Mouse (Mus musculus) urinary bladder, postnatal 10 days (tissue): ENCODE results near the gene Adam8.

Source experiments
- DNase-seq: peaks from one replicate; pipeline ENCODE4 v3.0.0; 2022; ENCODE audit warnings: low spot score

Gene Adam8

DNA sequence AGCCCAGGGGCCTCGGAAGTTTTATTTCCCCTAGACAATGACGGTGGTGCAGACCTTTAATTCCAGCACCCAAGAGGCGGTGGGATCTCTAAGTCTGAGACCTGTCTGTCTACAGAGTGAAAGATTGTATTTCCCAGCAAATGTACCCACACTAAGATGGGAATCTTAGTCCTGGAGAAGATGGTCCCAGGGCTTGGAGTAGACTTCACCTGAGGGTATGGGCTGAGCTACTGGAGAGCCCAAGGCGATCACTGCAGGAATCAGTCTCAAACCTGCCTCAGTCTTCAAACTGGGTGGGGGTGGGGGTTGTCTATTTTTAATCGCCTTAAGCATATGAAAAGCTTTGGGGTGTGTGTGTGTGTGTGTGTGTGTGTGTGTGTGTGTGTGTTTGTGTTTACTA is 46.3 kb downstream of the Adam8 start:
- DNase-seq = no peak

DNA sequence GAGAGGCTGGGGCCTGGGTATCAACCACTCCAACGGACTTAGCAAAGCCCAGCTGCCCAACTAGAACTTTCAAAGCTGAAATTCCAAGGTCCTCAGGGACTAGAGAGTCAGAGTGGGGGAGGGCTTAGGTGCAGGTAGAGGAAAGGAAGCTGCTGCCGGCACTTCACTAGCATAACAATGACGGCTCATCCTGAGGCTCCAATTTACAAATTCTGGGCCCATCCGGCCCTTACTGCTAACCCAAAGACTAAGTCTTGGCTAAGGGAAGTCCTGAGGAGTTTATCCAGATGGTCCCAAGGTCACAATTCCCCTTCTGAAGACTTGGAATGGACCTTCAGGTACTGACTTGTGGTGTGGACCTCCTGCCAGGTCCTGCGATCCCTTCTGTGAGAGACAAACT is 46.8 kb downstream of the Adam8 start:
- no peak for DNase-seq

DNA sequence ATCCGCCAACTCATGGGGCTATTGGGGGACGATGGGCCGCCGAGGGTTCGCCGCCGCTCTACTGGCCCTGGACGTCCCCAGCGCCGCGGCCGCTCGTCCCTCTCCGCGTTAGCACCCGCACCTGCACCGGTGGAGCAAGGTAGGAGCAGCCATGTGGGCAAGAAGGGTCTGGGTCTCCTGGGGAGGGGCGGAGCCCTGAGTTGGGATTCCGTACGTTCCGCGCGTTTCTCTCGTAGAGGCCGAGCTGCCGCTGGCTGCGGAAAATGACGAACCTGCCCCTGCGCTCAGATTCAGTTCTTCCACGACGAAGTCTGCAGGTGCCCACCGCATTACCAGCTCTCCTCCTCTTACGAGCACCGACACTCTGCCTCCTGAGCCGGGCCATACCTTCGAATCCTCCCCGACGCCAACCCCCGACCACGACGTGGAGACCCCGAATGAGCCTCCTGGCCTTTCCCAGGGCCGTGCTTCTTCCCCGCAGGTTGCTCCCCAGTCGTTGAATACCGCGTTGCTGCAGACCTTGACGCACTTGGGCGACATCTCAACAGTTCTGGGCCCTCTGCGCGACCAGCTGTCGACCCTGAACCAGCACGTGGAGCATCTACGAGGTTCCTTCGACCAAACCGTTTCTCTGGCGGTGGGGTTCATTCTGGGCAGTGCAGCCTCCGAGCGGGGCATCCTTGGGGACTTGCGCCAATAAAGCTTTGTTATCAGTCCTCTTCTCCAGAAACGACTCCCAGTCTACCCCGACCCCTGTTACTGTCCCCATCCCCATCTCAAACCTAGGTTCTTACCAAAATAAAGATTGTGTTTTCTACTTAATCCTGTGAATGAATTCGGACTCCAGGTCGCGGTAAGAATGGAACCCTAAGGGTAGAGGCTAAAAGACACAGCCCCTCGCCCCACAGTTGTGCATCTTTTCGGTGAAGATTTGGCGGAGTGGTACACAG is 47.8 kb downstream of the Adam8 start:
- DNase-seq = no peak

DNA sequence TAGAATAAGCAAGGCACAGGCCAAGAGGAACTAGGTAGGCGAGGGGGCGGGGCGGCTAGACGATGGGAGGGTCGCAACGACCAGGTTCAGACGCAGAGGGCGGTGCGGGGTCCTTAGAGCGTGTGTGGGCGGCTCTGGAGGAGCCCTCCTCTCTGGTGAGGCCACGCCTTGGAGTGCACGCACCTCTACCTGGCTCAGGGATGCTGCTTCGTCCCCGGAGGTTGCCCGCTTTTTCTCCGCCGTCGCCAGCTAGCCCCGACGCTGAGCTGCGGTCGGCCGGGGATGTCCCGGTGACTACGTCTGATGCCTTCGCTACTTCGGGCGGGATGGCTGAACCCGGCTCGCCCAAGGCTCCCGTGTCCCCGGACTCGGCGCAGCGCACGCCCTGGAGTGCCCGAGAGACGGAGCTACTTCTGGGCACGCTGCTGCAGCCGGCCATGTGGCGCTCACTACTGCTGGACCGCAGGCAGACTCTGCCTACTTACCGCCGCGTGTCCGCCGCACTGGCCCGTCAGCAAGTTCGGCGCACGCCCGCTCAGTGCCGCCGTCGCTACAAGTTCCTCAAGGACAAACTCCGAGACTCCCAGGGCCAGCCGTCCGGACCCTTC is 48.6 kb downstream of the Adam8 start, which contains the start of gene Utf1:
TSS of gene Utf1 (plus strand) at position 116 of the 608 bp plus-strand sequence.
- DNase-seq = no peak

DNA sequence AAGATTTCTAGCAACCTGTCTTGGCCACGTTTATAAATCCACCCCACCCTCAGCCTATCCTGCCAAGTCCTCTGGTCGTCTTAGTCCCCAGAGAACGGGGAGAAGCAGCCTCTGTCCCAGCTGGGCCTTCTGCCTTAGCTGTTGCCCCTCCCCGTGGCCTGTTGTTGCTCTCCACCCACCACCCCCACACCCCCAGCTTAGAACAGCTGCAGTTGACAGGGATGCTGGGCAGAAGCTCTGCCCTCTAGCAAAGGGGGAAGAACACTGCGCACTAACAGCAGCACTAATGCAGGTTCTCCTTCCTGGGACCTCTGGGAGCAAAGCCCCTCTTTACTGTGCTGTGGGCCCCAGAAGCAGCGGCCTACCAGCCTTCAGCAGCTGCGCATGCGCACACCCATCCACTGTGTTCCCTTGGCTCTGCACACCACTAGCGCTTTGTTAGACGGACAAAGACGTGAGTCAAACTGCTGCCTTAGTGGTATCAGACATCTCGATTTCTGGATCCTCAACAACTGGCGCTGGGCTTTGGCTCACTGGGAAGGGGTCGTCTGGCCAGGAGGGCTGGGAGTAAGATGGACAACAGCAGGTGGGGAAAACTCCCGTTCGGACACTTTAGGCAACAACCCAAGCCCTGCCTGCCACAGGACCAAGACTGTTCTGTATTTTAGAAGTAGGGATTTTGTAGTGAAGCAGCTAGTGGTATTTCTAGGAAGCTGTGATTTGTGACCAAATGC is 51.7 kb downstream of the Adam8 start:
- DNase-seq = no peak

DNA sequence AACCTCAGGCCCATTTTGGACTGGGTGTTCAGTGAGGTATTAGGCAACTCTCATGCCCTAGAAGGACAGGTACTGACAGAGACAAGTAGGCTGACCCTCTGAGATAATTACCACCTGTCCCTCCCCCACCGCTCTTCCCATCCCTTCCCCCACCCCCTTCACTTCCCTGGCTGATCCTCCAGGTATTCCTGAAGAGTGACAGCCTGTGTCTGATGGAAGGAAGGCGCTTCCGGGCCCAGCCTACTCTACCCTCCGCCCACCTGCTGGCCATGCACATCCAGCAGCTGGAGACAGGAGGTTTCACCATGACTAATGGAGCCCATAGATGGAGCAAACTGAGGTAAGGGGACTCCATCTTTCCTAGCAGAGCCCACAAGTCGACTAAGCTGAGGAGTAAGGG is 54.6 kb downstream of the Adam8 start:
- no peak for DNase-seq

DNA sequence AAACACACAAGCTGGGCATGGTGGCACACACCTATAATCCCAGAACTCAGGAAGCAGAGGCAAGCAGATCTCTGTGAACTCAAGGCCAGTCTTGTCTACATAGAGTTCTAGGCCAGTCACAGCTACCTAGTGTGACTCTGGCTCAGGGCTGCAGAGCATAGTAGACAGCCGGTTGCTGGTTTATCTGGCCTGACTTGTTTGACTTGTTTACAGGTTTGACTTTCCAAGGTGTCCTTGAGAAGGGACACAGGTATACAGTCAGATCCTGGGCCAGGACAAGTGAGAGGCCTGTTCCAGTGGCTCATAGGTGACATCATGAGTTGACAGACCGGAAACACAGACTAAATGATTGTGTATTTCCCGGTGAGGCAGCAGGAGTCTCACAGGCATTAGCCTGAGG is 55.2 kb downstream of the Adam8 start:
- DNase-seq = no peak

DNA sequence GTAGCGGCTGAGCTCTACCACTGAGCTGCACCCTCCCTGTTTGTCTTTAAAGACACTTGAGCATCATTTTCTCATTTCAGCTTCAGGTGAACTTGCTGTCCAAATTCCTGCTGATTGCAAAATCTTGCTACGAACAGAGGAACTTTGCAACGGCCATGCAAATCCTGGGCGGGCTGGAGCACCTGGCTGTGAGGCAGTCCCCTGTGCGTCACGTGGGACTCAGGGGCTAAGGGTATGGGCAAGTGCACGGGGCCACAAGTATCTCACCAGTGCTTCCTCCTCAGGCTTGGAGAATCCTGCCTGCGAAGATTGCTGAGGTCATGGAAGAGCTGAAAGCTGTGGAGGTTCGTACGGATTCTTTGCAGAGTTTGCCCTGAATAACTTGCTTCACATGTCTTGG is 55.7 kb downstream of the Adam8 start:
- DNase-seq = no peak

DNA sequence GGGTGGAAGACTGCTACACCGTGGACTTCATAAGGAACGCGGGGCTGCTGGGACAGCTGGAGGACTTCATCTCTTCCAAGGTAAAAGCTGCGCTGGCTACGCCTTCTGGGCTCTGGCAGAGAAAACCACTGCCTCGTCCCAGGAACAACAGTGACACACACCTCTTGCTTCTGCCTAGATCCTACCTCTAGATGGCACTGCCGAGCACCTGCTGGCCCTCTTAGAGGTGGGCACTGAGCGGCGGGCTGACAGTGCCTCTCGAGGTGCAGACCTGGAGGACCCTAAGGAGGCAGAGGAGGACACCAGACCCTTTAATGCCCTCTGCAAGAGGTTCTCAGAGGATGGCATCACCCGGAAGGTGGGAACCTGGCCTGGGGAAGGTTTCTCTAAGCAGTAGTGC is 61.6 kb downstream of the Adam8 start:
- DNase-seq = no peak
